Mouse (Mus musculus) T-helper 17 cell (primary cell): Measurements from ENCODE around the gene Cdx4.

ENCODE experiments used
- in situ Hi-C, 2 experiments: fragments of 300-600 bp; cut with MboI, MseI; formaldehyde crosslinking; loops; 1 replicate in 1 of 2; 2 replicates in 1 of 2; pipeline ENCODE4 v1.15.1; 2025; ENCODE audit warnings: high pct_unique_total_duplicates in 2 of 2

Cdx4 gene

DNA sequence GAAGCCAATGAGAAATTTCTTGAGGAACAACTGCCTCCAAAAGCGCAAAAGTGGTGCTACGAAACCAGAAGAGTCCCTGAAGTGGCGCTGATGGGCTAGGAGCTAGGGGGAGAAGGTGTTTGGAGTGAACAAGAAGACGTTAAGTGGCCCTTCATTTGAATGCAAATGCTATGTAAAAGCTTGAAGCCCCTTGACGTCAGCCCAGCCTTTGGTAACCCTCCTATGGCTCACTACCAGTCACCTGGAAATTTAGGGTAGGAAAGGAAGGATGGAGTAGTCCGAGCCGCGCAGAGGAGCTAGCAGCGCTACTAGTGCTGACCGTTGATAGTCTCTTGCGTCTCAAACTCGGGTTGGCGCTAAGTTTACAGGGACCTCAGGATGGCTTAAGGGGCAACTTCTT, at the start of gene Cdx4:
TSS of gene Cdx4 (plus strand) at position 253 of the 400 bp plus-strand sequence.
- in situ Hi-C loops: no loop called here

DNA sequence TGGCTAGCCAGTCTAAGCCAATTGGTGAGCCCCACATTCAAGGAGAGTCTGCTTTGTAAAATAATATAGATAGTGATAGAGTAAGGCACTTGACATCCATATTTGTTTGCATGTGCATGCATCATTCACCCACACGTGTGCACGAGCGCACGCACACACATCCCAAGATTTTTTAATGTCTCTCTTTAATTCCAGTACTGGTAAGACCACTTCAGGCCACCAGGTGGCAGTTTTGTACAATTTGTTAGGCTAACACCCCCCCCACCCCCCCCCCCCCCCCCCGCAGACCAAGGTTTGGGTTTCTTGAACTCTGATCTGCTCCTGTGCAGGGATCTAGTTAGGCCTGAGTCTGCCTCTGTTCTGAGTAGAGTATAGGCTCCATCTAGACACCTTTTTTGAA, 46.9 kb upstream of the Cdx4 start:
- in situ Hi-C loops: loop anchor here in 1 of 2 experiments (10.0 kb wide), 1 partner anchor 100 kb away; no protein-coding TSS in a partner anchor

DNA sequence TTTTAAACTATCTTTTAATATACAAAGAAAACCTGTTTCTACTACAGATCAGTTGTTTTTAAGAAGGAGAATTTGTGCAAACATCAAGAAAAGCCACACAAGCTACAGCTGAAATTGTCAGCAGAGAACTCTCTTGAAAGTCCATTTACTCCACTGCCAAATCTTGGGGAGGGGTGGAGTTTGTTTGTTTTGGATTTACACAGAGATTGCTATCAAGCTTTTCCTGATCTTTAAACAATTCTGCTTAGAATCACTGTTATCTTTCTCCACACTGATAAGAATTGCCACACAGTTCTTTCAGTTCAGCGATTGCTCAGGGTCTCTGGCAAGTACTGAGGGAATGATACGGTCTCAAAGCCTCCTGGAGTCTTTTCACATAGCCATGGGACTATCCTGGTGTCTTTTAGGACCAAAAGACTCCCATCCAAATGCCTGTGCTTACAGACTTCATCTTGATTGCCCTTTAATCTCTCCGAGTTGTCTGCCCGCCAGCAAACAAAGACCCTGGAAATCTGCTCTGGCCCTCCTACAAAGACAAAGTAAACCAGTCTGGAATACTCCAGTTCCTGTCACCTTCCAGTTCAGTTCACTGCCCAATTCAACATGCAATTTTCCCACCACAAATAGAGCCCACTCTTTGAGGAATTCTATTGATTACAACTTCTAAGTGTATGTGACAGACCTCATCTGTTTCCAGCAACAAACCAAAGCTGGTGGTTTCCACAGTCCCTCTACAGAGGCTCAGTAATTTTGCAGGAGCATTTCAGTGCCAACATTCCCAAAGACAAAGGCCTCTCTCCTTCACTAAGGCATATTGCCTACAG, 34.1 kb upstream of the Cdx4 start:
- in situ Hi-C loops: no loop called here

DNA sequence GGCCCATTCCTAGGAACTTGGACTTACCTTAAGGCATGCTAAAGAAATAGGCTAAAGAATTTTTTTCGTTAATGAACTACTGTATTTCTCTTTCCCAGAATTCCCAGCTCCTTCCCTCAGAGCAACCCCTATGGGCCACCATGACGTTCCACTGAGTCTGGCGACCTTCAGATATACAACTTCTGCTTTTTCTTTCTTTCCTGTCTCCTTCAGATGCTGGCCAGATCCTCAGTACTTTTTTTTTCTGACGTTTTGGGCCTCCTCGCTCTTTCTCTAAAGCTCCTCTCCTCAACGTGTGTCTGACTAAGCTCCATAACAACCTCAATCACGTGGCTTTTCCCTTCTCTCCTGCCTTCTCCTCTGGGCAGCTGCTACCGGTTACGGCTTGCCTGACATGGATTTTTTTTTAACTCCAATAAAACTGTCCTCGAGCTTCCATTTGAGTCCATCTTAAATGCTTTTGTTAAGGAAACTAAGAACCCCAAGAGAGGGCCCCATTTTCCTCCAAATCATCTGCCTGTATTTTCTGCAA, 33.3 kb upstream of the Cdx4 start:
- in situ Hi-C loops: no loop called here

DNA sequence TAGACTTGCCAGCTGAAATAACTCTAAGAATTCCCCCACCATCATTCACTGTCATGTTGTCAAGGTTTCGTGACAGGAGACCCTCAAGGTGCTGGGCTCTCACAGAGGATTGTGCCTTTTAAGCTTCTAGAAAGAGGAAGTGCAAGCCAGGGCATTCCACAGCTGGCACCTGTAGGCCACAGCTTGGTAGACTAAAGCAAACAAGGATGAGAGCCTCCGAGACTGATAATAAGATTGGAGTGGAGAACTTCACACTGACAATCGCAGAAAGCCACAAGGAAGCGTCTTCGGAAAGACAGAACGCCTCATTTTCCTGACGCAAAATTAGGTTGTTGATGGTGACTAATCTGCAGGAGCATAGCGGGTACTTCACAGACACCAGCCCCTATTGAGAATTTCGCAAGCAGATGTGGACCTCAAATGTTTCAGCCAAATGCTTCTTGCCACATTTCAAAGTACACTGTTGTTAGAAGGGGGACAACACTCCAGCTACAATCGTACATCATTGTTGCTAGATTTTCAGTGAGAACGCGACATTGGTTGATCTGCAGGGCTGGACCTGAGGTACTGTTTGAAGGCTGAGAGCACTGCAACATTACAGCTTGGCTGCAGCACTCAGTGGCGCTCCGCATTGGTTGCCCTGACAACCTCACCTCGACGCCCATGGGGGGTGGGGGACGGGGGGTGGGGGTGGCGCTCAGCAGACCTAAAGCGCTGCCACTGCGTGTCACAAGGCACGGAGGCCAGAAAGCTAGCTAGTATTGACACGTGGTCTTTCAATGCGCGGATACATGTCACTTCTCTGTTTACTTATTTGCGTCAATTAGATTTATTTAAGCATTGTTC, 32.5 kb upstream of the Cdx4 start:
- in situ Hi-C loops: no loop called here

DNA sequence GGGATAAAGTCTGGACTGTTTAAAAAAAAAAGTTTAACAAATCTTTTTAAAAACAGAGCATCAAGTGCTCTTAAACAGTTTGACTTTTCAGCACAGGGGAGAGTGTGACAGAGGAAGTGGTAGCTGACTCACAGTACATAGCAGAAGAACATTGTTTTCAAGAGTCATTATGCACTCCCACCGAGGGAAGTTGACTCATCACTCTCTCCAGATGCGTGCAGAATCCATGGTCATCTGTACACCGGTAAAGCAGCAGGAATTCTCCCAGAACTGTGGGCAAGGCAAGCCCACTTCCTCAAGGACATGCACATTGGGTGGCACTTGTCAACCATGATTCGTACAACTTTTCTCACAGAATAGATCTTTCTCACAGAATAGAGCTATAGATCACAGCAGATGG, 22.3 kb upstream of the Cdx4 start:
- in situ Hi-C loops: no loop called here

DNA sequence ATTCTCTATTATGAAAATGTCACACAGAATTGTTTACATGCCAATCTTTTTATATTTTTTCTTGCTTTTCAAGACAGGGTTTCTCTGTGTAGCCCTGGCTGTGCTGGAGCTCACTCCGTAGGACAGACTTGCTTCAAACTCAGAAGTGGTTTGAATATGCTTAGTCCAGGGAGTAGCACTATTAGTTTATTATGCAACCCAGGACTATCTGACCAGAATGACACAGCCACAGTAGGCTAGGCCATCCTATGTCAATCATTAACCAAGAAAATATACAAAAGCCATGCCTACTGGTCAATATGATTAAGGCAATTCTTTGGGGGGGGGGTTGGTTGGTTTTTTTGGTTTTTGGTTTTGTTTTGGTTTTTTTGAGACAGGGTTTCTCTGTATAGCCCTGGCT, 12.9 kb upstream of the Cdx4 start:
- in situ Hi-C loops: no loop called here

DNA sequence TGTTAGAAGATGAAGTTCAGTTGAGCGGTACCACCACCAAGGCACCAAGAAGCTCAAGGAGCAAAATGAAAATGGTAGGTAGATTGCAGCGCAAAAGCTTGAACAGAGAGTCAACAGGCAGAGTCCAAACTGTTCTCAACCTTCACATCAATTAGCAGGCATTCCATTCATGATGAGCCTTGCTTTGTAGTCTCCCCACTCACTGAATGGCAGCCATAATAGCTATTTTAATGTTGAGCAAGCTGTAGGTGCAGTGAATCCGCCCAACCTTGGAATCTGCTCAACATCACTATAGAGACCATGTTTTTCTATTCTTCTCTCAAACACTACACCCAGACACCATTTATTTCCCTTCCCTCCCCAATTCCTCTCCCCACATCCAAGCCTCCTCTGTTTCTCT, 9.5 kb upstream of the Cdx4 start:
- in situ Hi-C loops: no loop called here

DNA sequence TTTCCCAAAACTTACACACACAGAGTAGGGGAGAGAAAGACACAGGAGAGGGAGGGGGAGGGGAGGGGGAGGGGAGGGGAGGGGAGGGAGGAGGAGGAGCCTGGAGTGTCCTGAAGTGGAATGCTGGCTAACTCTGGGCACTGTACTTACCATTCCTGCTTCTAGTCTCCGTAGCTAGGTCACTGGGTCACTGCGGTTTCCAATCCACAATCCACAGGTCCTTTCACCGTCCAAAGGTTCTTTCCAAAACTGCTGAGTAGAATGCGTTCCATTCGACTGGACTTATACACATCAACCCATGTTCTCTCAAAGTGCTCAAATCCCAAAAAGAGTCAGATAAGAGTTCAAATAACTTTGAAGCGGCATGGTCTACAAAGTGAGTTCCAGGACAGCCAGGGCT, 7.1 kb upstream of the Cdx4 start:
- in situ Hi-C loops: no loop called here

DNA sequence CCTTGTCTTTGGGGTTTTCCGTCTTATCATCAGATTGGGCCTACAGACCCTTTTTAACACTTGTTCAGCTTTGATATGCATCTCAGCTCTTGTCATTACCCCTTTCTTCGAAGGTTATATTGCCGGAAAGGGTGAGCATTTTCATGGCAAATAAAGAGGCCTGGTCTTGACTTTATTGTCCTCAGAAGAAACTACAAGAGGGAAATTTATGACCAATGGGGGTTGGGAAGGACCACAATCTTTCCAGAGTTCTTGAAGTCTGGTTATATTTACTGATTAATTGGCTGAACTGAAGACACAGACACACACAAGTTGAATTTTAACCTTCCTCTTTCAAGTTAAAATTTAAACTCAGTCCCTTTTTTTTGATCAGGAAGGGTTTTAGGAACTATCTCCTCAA, 4.7 kb downstream of the Cdx4 start:
- in situ Hi-C loops: no loop called here

DNA sequence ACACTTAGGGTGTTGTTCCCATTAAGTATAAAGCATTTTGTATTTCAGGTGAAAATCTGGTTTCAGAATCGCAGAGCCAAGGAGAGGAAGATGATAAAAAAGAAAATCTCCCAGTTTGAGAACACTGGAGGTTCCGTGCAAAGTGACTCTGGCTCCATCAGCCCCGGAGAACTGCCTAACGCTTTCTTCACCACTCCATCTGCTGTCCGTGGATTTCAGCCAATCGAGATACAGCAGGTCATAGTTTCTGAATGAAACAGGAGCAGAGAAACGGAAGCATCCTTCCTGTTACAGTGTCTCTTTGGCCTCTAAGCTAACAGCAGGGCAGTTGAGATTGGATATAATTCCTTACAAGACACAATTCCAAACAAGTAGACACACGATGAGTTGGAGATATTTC, 8.2 kb downstream of the Cdx4 start:
- in situ Hi-C loops: no loop called here

DNA sequence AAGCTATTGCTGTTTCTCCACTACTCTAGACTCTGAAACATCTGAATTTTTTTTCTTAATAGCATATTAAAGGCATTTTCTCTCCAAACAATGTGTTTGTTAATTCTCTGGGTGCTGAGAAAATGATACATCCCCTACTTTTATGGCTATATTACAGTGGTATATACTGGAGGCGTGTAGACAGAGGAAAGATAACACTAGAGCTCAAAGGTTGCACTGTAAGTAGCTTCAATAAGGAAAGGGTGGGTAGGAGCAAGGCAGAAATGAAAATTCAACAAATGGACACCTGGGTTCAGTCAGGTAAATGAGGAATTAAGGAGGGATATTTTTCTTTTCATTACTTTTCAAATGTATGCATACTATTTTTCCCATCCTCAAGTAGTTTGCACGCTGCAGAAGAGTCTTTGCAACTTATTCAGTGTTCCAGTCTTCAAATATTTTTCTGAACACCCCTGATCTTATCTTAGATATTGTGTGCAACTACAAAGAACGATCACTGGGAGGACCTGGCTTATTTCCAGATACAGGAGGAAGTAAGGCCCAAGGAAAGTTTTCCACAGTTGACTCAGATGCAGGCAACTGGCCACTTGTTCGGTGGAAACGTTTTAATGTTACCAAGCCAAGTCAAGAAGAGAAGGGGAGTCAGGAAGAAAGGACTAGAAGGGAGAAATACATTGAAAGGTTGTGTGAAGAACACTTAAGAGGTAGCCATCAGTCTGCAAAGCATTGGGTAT, 10.1 kb downstream of the Cdx4 start:
- in situ Hi-C loops: no loop called here

DNA sequence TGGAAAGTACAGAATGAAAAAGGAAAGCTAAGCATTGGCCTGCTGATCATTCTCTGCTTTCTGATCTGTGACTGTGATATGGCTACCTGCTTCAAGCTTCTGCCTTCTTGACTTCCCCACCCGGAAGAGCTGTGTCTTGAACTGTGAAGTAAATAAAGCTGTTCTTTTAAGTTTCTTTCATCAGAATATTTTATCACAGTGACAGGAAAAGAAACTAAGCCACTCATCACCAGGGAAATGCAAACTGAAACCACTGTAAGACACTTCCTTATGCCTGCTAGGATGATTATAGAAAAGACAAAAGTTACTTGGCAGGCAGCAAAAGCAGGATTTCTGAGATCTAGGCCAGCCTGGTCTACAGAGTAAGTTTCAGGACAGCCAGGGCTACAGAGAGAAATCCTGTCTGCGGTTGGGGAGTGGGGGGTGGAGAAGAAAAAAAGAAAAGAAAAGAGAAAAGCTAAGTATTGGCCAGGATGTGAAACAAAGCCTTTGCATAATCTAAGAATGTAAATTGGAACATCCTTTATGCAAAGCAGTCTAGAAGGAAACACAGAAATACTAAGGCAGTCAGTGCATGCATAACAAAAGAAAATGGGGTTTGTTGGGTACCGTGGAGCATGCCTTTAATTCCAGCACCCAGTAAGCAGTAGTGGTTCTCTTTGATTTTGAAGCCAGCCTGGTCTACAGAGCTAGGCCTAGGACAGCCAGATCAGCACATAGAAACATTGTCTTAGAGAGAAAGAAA, 20.3 kb downstream of the Cdx4 start:
- in situ Hi-C loops: no loop called here

DNA sequence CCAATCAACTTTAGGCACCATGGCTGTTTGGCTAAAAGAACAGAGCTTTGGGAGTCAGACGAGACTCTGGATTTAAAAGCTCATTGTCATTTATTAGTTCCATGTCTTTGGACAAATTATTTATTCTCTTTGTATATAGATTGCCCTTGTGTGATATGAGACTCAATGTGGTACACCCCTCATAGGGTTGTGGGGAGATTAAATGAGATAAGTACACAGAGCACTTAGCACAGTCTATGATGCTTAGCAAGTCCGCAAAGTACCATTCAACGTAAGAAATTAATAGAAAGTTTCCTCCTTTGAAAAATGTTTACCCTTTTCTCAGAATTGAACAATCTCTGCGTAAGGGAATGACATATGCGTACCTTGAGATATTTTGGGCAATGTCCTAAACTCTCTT, 34.6 kb downstream of the Cdx4 start:
- in situ Hi-C loops: no loop called here

DNA sequence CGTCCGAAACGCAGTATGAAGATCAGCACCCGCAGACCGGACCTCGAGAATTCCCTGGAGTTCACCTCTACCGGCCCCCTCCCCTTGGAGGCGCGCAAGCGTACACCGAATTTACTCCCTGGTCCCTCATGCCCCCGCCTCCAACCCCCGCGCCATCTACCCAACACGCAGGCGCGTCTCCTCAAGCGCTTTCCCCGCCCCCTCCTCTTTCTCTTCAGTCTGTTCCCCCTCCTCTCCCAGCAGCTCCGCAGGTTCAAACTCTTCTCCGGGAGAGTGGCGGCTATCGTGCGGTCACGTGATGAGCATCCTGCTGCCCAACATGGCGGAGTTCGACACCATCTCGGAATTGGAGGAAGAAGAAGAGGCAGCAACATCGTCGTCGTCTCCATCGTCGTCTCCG, 35.1 kb downstream of the Cdx4 start, which contains the start of gene Chic1:
TSS of gene Chic1 (plus strand) at position 190 of the 400 bp plus-strand sequence.
- in situ Hi-C loops: no loop called here

DNA sequence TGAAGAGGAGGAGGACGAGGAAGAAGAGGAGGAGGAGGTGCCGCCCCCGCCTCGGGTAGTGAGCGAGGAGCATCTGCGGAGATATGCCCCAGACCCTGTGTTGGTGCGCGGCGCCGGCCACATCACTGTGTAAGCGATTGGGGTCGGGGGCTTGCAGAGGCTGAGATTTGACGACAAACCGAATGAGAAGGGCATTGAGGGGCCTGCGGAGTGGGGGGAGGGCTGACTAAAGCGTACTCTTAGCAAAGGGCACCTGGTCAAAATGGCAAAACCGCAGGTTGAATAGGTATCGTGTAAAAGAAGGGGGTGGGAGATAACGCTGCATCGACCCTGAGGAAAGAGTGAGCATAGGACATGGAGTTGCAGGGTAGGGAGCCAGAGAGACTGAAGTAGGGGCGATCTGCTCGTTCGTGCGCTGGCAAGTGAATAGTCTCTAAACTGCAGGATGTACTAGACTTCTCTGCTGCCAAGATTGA, 35.6 kb downstream of the Cdx4 start:
- in situ Hi-C loops: no loop called here

DNA sequence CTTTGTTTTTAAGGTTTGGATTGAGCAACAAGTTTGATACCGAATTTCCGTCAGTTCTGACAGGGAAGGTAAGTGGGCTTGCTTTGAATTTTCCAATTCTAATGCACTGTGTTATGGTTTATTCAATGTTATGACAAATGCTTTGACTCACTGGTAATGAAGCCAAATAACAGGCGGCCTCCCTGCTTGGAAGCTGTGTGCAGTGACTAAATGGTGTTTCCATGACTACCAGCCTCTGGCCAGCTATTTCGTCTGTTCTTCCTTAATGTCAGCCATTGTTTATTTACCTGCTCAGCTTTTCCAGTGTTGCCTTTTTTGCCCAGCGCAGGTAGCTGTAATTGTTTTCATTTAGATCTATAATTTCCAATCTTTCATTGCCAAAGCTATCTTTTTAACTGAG, 45.0 kb downstream of the Cdx4 start:
- in situ Hi-C loops: no loop called here

DNA sequence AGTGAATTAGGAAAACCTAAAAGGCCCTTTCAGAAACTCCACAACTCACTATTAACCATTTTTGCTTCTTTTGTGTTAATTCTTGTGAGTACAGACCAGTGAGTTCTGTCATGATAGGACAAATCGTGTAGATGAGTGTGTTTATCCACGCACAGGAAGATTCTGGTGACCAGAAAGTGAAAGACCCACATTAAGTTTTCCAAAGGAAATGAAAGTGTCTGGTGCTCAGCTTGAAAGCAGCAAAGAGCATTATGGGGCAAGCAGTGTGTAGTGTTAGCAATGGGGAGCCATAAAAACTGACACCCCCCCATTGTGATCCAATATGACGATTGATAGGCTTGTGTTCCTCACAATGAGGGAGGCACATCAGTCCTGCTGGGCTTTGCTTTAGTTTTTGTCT, 47.5 kb downstream of the Cdx4 start:
- in situ Hi-C loops: no loop called here

DNA sequence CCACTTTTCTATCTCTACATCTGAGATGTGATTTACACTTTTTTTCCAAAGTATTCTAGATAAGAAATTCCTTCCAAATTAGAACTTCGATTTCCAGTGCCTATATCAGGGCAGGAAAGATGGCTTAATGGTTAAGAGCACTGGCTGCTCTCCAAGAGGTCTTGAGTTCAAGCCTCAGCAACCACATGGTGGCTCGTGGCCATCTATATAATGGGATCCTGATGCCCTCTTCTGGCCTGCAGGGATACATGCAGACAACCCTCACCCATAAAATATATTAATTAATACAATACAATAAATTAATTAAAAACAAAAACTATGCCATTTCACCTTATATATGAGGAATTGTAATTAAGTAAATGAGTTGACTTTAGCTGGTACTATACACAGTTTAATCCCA, 50.0 kb downstream of the Cdx4 start:
- in situ Hi-C loops: loop anchor here (5.0 to 10.0 kb wide), 2 partner anchors 96 to 104 kb away; no protein-coding TSS in a partner anchor

DNA sequence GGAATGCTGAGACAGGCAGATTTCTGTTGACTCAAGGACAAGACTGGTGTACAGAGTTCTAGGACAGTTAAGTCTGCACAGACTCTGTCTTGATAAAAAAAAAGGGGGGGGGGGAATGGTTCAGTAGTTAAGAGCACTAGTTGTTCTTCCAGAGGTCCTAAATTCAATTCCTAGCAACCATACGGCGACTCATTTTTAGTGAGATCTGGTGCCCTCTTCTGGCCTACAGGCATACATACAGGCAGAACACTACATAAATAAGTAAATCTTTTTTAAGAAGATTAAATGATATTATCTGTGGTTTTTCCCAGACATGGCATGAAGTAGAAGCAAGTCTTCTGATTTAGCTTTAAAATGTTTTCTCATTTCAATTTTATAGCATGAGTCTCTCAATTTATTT, 50.4 kb downstream of the Cdx4 start:
- in situ Hi-C loops: loop anchor here (5.0 to 10.0 kb wide), 2 partner anchors 97 to 104 kb away; no protein-coding TSS in a partner anchor

DNA sequence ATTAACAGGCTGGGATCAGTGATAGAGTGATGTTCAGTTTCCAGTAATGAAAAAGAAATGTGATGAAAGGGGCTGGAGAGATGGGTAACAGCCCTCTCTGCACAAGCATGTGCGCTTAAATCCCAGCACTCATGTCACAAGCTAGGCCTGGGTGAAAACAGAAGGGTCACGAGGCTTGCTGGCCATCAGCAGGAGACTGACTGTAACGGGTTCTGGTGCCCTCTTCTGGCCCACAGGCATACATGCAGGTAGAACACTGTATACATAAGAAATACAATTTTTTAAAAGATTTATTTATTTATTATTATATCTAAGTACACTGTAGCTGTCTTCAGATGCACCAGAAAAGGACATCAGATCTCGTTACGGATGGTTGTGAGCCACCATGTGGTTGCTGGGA, 53.1 kb downstream of the Cdx4 start:
- in situ Hi-C loops: loop anchor here (5.0 to 10.0 kb wide), 2 partner anchors 99 to 107 kb away; no protein-coding TSS in a partner anchor
